Mouse (Mus musculus) left cerebral cortex, postnatal 14 days (tissue): ENCODE measurements at regions not wholly inside any gene's neighbourhood (a gene's known extent, or its start where the extent isn't known, plus 50 kb on each side); places are given as distances from the start of the nearest gene placed in this dataset.

Experiments used
- DNase-seq, 2 experiments: peaks; one replicate each; pipeline ENCODE4 v3.0.0; 2021 to 2022; ENCODE audit warnings: low spot score in 2 of 2, mixed read lengths in 1 of 2
- intact Hi-C: fragments of 180-260 bp; cut with DNase I; formaldehyde crosslinking; loops from one replicate; pipeline ENCODE4 v1.15.1; 2025

GRCm38 (mm10) chr11:25147287-25147686 is 1063.3 kb downstream of the 5730522E02Rik start:
- intact Hi-C loops, result no loop called here
- no peak for DNase-seq

GRCm38 (mm10) chr11:25156705-25157104 is 1053.9 kb downstream of the 5730522E02Rik start:
- DNase-seq, result no peak
- intact Hi-C loops, result no loop called here

GRCm38 (mm10) chr11:25157135-25157860 is 1053.3 kb downstream of the 5730522E02Rik start:
- DNase-seq, result peak in 1 of 2 experiments; percentile 5
- intact Hi-C loops, result no loop called here

- intact Hi-C loops, result no loop called here
- no peak for DNase-seq
Measured at GRCm38 (mm10) chr11:25157861-25158245, 1052.7 kb downstream of the 5730522E02Rik start.

GRCm38 (mm10) chr11:25158884-25159283 is 1051.7 kb downstream of the 5730522E02Rik start:
- DNase-seq, result no peak
- intact Hi-C loops, result no loop called here

DNA sequence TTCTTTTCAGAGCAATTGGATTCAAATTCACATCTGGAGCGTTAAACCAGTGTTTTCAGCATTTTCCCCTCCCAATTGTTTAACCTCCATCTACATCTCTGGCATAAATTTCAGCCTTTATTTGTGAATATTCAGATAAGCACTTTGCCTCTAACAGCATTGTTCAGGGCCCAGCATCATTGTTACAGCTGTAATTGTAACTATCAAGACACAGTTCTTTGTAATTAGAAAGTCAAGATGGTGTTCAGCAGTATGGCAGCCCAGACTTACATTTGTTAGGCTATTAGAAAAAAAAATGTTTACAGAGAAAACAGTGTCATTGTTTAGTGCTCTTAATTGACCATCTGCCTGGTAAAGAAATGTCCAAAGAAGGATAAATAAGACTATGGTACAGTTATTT is 1042.6 kb downstream of the 5730522E02Rik start:
- DNase-seq, result no peak
- intact Hi-C loops, result no loop called here

- no peak for DNase-seq
- intact Hi-C loops, result no loop called here
Measured at GRCm38 (mm10) chr11:25171048-25171447, 1039.5 kb downstream of the 5730522E02Rik start.
